Mouse (Mus musculus) gastrocnemius, postnatal 10 days (tissue): ENCODE data around the gene Olfr651. TPM values are rescaled to one million over a fixed set of nuclear protein-coding genes. Genes with fewer than 3 reads are reported as not detected.
"Not testable (repeated sequence)": the region's sequence is repeated elsewhere in the genome, so short reads cannot be mapped to it uniquely, and the experiment has no call there.

Experiments
- DNase-seq: peaks from one replicate; pipeline ENCODE4 v3.0.0; 2021; ENCODE audit warnings: mixed read lengths
- long read RNA-seq, 2 experiments: library from polyadenylated mRNA; stranded (forward); transcript quantifications; one replicate each; pipeline ENCODE4 v2.0.0; 2021
- total RNA-seq, 2 experiments: library from RNA; stranded (reverse); gene quantifications; 2 replicates each; pipeline ENCODE4 v1.2.3; 2021

Gene Olfr651
- not detected for total RNA-seq
- long read RNA-seq, experiment 1 = 0 reads
- long read RNA-seq, experiment 2 = 0 reads

- DNase-seq = no peak
Observed at GRCm38 (mm10) chr7:104549833-104550232, at the start of gene Olfr651. Olfr651 (plus strand) TSS chr7:104550133.

GRCm38 (mm10) chr7:104501186-104501585 is 48.7 kb upstream of the Olfr651 start:
- DNase-seq = not testable (repeated sequence)

DNA sequence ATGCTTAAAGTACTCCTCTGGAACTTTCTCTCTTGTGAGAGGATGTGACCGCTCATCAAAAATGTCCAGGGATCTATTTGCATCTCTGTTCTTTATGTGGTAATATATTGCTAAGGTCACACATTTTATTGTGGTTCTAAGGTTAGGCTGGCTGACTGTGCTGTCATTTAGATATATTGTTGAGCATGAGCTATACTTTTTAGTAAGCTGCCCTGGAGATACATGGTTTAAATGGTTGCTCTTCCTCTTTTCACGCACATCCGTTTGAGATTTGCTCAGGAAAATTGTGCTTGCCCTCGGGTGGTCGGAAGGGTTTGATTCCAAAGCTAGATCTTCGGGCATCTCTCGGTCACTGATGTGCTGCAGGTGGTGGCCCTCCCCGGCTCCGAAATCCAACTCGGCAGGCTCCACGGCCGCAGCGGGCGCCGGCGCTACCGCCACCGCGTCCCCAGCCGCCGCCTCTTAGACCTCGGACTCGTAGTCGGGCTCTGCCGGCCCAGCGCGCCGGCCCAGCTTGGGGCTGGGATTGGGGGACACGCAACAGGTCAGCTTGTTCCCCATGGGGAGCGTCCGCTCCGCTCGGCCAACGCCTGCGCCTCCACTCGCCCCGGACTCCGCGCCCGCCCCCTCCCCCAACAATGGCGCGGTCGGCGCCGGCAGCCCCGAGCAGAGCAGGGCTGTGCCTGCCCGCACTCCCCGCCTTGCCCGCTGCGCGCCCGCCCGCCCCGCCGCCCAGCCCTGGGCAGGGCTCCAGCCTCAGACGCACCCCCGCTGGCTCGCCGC is 48.2 kb upstream of the Olfr651 start:
- DNase-seq = peak; percentile 6

DNA sequence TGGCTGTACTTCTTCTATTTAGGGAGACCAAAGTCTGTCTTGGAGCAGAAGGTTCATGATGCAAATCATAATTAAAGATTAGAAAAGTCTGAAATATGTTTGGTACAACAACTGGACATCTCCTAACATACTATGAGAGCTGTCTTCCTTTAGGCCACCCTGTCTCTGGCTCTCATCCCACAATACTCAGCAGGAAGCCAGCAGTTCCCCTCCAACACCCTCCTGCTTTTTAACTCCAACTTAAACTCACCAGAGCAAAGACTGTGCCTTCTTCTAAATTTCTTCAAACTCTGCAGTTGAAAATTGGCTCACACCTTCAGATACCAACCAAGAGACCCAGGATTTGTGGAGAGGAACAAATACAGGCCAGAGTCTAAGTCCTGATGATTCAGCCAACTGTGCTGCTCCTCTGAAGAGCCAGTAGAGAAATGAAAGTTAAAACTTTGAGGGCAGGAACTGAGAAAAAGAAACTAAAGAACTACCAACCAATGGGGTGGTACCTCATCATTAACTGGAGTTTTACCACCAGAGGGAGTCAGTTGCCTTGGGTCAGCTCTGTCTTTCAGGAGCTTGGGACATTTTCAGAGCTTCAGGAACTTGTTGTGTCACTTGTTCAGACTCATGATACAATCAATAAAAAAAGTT is 42.4 kb upstream of the Olfr651 start, which contains the start of gene Trim30d:
TSS of gene Trim30d (minus strand) at position 429 of the 645 bp plus-strand sequence.
- DNase-seq = not testable (repeated sequence)

DNA sequence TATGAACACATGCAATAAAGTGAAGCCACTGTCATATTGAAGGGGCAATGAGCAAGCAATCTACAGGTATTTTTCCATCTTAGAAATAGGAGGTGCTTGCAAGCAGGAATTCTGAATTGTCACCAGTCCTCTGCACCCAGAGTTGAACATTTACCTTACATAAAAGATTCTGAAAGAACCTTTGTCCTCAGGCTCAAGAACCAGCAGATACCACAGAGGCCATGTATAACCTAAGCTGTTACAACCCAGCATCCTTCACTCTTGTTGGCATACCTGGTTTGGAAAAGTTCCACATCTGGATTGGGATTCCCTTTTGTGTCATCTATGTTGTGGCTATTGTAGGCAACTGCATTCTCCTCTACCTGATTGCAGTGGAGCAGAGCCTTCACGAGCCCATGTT is 2.8 kb downstream of the Olfr651 start:
- no peak for DNase-seq

DNA sequence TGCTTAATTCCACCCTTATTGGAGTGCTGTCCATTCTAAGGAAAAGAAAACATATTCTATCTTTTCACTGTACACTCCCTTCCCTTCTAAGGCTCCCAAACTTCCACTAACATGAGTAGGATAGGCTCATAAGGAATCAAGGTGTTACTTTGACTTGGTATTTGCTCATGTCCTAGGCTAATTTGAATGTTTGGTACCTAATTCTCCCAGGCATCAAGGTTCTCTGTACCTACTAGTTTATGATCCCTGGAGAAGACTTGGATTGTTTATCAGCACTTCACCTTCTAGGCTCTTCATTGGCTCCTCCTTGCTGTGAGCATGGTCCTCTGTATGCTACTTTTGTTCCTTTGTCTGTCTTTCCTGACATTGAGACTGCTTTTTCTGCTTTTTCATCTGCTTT is 10.7 kb downstream of the Olfr651 start, which contains the start of gene Olfr652:
TSS of gene Olfr652 (plus strand) at position 301 of the 400 bp plus-strand sequence.
- no peak for DNase-seq

- DNase-seq = no peak
Observed at GRCm38 (mm10) chr7:104577014-104577413, 27.1 kb downstream of the Olfr651 start, which contains the start of gene Olfr653. Olfr653 (plus strand) TSS chr7:104577314.

- DNase-seq = no peak
Observed at GRCm38 (mm10) chr7:104580846-104581245, 30.9 kb downstream of the Olfr651 start.

GRCm38 (mm10) chr7:104581429-104581828 is 31.5 kb downstream of the Olfr651 start:
- no peak for DNase-seq

DNA sequence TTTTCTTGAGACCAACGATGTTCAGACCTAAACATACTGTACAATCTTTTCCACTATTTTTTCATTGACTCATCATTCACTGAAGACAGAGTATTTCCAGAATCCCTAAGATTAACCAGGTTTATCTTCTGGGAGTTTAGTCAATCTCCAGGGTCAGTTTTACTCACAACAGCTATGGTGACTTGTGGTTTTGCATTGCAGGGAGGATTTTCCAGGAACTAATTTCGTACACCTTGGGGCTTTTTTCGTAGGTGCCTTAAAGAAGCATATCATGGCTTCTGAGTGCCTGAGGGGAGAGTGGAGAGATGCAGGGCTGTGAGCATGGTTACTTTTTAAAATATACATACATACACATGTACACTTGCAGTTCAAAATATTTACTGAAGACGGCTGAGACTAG is 36.8 kb downstream of the Olfr651 start, which contains the start of gene Olfr654:
TSS of gene Olfr654 (plus strand) at position 301 of the 400 bp plus-strand sequence.
- DNase-seq = no peak

GRCm38 (mm10) chr7:104588274-104588673 is 38.3 kb downstream of the Olfr651 start:
- DNase-seq = no peak

DNA sequence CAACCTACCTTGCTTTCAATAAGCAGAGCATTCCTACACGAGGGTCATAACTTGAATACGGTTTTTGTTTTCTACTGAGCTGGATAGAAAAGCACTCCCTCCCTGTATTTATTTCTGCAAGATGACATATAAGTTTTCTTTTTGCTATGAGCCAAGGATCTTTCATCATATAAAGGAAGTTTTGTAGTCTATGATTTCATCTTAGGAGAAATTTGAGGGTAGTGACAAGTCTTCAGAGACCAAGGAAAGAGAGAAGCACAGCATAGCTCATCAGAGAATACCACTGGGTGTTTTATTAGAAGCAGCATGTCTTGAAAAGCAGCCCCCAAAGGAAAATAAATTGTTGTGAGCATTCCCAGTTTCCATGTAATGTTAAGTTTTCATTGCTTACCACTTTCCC is 51.7 kb downstream of the Olfr651 start, which contains the start of gene Olfr655:
TSS of gene Olfr655 (minus strand) at position 101 of the 400 bp plus-strand sequence.
- DNase-seq = no peak

- DNase-seq = peak; percentile 8
Observed at GRCm38 (mm10) chr7:104603173-104603572, 53.2 kb downstream of the Olfr651 start.

Other genes with a start within 250 kb of the Olfr651 start
- 1 to 10 TPM; 3.9 to 4.8 TPM for gene Trim12a, start 234.7 kb upstream of the Olfr651 start, total RNA-seq
- gene Trim34b, start 220.7 kb upstream of the Olfr651 start, total RNA-seq = under 1 TPM in 1 of 2 experiments, not detected in 1; 0.23 TPM
- gene Trim12c, start 196.8 kb upstream of the Olfr651 start, total RNA-seq = 1 to 10 TPM; 2.1 to 2.6 TPM
- not detected for gene Trim30b, start 180.2 kb upstream of the Olfr651 start, total RNA-seq
- gene Trim30c, start 149.3 kb upstream of the Olfr651 start, total RNA-seq = not detected
- gene Trim30a, start 84.9 kb upstream of the Olfr651 start, total RNA-seq = 1 to 10 TPM in 1 of 2 experiments, under 1 TPM in 1; 0.82 to 1.3 TPM
- under 1 TPM; 0.38 to 0.90 TPM for gene Trim30d, start 42.3 kb upstream of the Olfr651 start, total RNA-seq
- not detected for gene Olfr652, start 10.8 kb downstream of the Olfr651 start, total RNA-seq
- gene Olfr653, start 27.2 kb downstream of the Olfr651 start, total RNA-seq = not detected
- not detected for gene Olfr654, start 36.9 kb downstream of the Olfr651 start, total RNA-seq
- not detected for gene Olfr655, start 51.6 kb downstream of the Olfr651 start, total RNA-seq
- gene Olfr656, start 63.8 kb downstream of the Olfr651 start, total RNA-seq = not detected
- not detected for gene Olfr657, start 74.7 kb downstream of the Olfr651 start, total RNA-seq
- gene Olfr658, start 97.2 kb downstream of the Olfr651 start, total RNA-seq = not detected
- gene Olfr659, start 116.6 kb downstream of the Olfr651 start, total RNA-seq = not detected
- gene Olfr661, start 136.4 kb downstream of the Olfr651 start, total RNA-seq = not detected
- gene Usp17le, start 227.3 kb downstream of the Olfr651 start, total RNA-seq = not detected